Mouse (Mus musculus) forebrain, embryonic 16.5 days (tissue): Measurements from ENCODE around the gene Sfi1. TPM values are rescaled to one million over a fixed set of nuclear protein-coding genes. Genes with fewer than 3 reads are reported as not detected.
"Not testable (repeated sequence)": the region's sequence is repeated elsewhere in the genome, so short reads cannot be mapped to it uniquely, and the experiment has no call there.

Source experiments
- ATAC-seq: fragments of 200-750 bp; cut with Nextera tagmentation; 2 replicates; pipeline ENCODE4 v1.8.0; 2017; ENCODE audit warnings: mild to moderate bottlenecking, moderate library complexity
- H3K27ac ChIP-seq: fragments of 300-500 bp; sonication (generic); 2 replicates; pipeline ENCODE4 v1.5.1; 2014; ENCODE audit warnings: low read length, control low read depth
- H3K27me3 ChIP-seq: fragments of 300-500 bp; sonication (generic); replicated peaks from 2 replicates; pipeline ENCODE4 v1.6.1; 2014; ENCODE audit warnings: low read length; ENCODE audit not compliant: control insufficient read depth, insufficient read depth
- H3K36me3 ChIP-seq: fragments of 300-500 bp; sonication (generic); 2 replicates; pipeline ENCODE4 v1.6.1; 2014; ENCODE audit not compliant: control insufficient read depth, insufficient read depth
- H3K4me1 ChIP-seq: fragments of 300-500 bp; sonication (generic); replicated peaks from 2 replicates; pipeline ENCODE4 v1.6.1; 2014; ENCODE audit warnings: low read length; ENCODE audit not compliant: control insufficient read depth, insufficient read depth
- H3K4me2 ChIP-seq: fragments of 300-500 bp; sonication (generic); 2 replicates; pipeline ENCODE4 v1.6.1; 2014; ENCODE audit warnings: mild to moderate bottlenecking, low read length, control low read depth
- H3K4me3 ChIP-seq: fragments of 300-500 bp; sonication (generic); replicated peaks from 2 replicates; pipeline ENCODE4 v1.5.1; 2014; ENCODE audit warnings: mild to moderate bottlenecking, low read length, control low read depth
- H3K9ac ChIP-seq: fragments of 300-500 bp; sonication (generic); replicated peaks from 2 replicates; pipeline ENCODE4 v1.6.1; 2014; ENCODE audit warnings: low read depth, low read length, control low read depth
- H3K9me3 ChIP-seq: fragments of 300-500 bp; sonication (generic); 2 replicates; pipeline ENCODE4 v1.6.1; 2016; ENCODE audit warnings: low read length; ENCODE audit not compliant: control insufficient read depth
- WGBS: fragments of 180-500 bp; shearing (Covaris S2); extraction: QIAGEN DNeasy Blood & Tissue Kit; methylation state at CpG from one replicate; pipeline ENCODE4 v1.1.7; 2014; 5-methylcytosine and 5-hydroxymethylcytosine counted together
- polyA plus RNA-seq: library from polyadenylated mRNA; unstranded; fragments of >200 nt; fragmentation: Nextera tagmentation; extraction: Ambion mirVana; gene quantifications from 2 replicates; pipeline ENCODE4 v1.2.1, GENCODE M21; 2015

Gene Sfi1
- polyA plus RNA-seq, 1 experiment from 2014 or later, result 23.9 TPM

DNA sequence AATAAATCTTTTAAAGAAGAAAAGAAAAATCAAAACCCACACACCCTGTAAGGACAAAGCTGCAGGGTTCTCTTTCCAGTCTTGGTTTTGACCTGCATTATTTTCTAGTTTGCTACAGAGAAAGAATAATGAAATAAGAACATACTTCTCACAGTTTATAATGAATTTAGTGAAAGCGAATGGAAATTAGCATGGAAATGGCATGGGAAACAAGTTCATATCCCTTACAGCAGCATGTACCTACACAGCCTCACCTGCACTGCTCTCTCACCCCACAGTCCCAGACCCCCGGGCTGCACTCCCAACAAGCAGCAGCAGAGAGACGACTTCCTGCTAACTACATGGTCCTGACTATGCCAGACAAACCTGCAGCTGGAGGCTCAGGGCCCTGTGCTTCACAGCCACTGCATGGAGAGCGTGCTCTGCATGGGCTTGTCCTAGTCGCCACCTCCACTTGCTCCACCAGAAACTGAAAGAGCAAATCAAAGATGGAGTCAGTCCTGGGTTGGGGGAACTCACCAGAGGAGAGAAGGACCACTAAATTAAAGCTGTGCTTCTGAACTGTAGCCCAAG lies 28.0 kb downstream of the Sfi1 start:
- ATAC-seq, result 0 out of 2 replicates have a peak, but pooled peaks have one; percentile 19
- not testable (repeated sequence) for H3K36me3 ChIP-seq, H3K4me3 ChIP-seq, H3K9me3 ChIP-seq, H3K4me1 ChIP-seq, H3K27ac ChIP-seq, H3K4me2 ChIP-seq, H3K9ac ChIP-seq, H3K27me3 ChIP-seq
- 93% methylated on average over 3 of the region's 5 CpGs for WGBS

DNA sequence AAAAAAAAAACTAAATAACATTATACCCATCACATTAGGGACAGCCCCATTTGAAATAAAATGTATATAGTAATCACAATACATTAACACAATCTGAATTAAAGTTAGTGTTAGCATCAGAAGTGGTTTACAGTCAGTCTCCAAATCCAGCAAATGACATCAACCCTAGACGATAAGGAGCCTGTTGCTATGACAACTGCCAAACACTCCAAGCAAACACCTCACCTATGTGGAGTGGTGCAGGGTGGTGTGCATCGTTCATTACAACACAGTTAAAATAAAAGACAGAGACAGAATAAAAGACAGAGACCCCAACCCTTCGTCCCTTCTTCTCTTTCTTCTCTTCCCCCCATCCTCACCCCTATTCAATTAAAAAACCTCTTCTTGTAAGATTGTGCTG lies 29.6 kb downstream of the Sfi1 start:
- H3K36me3 ChIP-seq, H3K9me3 ChIP-seq, H3K9ac ChIP-seq, H3K4me1 ChIP-seq, H3K4me3 ChIP-seq, H3K27ac ChIP-seq, H3K4me2 ChIP-seq, ATAC-seq, H3K27me3 ChIP-seq: not testable (repeated sequence)
- WGBS, result 67% methylated on average over 3 of the region's 3 CpGs

DNA sequence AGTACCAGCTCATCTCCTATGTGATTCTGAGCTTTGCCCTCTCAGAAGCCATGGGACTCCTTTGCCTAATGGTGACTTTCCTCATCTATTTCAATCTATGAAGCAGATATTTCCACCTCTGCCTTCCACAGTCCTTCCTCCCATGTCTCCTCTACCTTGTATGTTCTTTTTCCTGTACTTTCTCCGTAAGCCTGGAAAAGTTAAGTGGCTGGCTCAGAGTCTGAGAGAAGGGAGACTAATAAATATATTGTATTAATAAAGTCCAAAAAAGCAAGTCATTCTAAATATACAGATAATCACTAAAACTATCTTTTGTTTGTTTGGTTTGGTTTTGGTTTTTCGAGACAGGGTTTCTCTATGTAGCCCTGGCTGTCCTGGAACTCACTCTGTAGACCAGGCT lies 30.1 kb downstream of the Sfi1 start:
- H3K9me3 ChIP-seq, H3K4me2 ChIP-seq, H3K4me1 ChIP-seq, H3K27me3 ChIP-seq, H3K36me3 ChIP-seq, H3K9ac ChIP-seq, H3K27ac ChIP-seq, ATAC-seq, H3K4me3 ChIP-seq: not testable (repeated sequence)
- WGBS, result 94% methylated on average over 2 of the region's 2 CpGs

DNA sequence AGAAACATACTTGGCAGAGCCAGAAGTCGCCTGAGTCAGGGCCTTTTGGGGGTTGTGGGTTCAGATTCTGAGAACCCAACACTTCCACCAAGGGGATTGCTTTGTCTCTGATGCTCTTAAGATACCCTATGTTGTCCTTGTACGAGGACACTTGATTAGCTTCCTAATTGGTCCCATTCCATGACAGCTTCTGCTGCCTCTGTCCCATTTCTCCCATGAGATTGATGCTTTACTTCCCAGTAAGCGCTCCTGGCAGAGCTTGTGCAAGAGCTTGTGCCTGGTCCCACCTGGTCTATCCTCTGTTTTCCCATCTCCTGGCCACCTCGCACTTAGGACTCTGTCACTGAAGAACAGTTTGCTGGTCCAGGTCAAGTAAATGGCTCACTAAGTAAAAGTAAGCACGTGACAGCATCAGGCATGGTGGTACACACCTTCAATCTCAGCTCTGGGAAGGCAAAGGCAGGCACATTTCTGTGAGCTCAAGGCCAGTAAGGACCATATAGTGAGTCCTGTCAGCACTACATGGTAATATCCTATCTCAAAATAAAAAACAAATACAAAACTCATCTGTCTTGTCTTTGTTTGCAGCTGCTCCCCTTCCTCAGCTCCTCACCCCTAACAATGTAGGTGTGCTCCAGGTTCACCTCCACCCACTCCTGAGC lies 30.9 kb downstream of the Sfi1 start:
- peak; percentile 24 for ATAC-seq
- WGBS, result 58% methylated on average over 5 of the region's 5 CpGs
- not testable (repeated sequence) for H3K4me2 ChIP-seq, H3K27me3 ChIP-seq, H3K4me1 ChIP-seq, H3K9me3 ChIP-seq, H3K9ac ChIP-seq, H3K27ac ChIP-seq, H3K4me3 ChIP-seq, H3K36me3 ChIP-seq

DNA sequence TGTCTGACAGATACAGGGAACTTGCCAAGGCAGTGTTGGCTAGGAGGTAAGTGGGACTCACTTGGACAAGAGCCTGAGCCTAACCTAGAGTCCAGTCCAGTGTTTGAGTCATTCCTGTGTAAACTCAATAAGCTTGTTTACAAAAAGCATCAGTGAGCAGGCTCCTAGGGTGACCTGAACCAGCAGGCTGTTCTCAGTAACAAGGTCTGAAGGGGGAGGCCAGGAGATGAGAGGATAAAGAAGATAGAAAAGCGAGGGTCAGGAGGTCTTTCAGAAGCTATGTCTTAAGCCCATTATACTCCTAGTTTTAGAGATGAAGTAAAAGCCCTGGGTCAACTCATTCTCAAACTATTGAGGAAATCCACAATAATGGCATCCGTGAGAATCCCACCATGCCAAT lies 31.9 kb downstream of the Sfi1 start:
- H3K4me2 ChIP-seq, H3K9me3 ChIP-seq, H3K27me3 ChIP-seq, H3K4me1 ChIP-seq, H3K36me3 ChIP-seq, H3K27ac ChIP-seq, H3K9ac ChIP-seq, H3K4me3 ChIP-seq, ATAC-seq: not testable (repeated sequence)
- 53% methylated on average over 1 of the region's 2 CpGs for WGBS

DNA sequence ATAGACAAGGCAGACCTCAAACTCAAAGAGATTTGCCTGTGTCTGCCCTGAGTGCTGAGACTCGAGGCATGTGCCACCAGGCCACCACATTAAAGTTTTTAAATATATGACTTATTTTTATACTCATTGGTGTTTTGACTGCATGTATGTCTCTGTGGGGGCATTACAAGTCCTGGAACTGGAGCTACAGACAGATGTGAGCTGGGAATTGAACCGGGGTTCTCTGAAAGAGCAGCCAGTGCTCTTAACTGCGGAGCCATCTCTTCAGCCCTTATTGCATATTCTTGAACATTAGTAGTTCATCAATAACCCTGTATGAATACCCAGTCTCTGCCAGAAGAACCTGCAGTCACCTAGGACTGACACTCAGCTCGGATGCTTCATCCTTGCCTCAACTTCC lies 34.5 kb downstream of the Sfi1 start:
- not testable (repeated sequence) for H3K9ac ChIP-seq, H3K27me3 ChIP-seq, H3K9me3 ChIP-seq, H3K4me2 ChIP-seq, H3K36me3 ChIP-seq, H3K4me1 ChIP-seq, H3K4me3 ChIP-seq, H3K27ac ChIP-seq, ATAC-seq
- WGBS, result 86% methylated on average over 4 of the region's 4 CpGs

DNA sequence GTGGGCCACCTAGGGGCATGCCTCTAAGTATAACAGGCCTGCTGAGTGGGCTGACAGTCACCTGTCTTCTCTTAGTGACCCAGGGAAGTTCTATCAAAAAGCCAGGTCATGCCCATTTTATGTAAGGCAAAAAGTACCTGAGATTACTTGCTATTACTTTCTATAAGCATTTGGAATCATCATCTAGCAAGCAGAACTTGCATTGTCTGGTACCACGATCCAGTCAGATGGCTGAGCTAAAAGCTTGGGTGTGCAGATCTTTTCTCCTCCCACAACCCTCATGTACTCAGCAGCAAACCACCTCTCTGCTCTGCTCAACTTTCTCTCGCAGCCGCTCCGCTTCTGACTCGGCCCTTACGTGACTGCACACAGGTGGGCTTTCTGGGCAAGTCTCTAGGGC lies 35.3 kb downstream of the Sfi1 start:
- ATAC-seq, H3K4me3 ChIP-seq, H3K9me3 ChIP-seq, H3K27me3 ChIP-seq, H3K9ac ChIP-seq, H3K36me3 ChIP-seq, H3K27ac ChIP-seq, H3K4me2 ChIP-seq, H3K4me1 ChIP-seq: not testable (repeated sequence)
- WGBS, result 94% methylated on average over 6 of the region's 6 CpGs

DNA sequence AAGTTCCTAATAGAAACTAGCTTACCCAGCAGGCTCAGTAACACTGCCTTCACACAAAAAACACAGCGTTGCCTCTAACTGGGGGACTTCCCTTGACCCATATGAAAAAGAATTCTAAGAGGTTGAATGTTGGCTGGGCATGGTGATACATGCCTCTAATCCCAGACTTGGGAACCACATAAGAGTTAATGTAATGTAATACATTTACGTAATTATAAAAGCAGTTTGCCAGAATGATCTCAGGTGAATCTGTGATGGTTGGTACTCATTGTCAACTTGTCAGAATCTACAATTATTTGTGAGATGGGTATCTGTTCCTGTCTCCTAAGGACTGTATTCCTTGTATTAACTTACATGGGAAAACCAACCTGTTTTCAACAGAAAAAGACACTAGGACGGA lies 36.3 kb downstream of the Sfi1 start:
- WGBS, result 86% methylated on average over 2 of the region's 3 CpGs
- H3K9ac ChIP-seq, H3K36me3 ChIP-seq, H3K27ac ChIP-seq, H3K27me3 ChIP-seq, H3K4me2 ChIP-seq, H3K9me3 ChIP-seq, ATAC-seq, H3K4me1 ChIP-seq, H3K4me3 ChIP-seq: not testable (repeated sequence)

DNA sequence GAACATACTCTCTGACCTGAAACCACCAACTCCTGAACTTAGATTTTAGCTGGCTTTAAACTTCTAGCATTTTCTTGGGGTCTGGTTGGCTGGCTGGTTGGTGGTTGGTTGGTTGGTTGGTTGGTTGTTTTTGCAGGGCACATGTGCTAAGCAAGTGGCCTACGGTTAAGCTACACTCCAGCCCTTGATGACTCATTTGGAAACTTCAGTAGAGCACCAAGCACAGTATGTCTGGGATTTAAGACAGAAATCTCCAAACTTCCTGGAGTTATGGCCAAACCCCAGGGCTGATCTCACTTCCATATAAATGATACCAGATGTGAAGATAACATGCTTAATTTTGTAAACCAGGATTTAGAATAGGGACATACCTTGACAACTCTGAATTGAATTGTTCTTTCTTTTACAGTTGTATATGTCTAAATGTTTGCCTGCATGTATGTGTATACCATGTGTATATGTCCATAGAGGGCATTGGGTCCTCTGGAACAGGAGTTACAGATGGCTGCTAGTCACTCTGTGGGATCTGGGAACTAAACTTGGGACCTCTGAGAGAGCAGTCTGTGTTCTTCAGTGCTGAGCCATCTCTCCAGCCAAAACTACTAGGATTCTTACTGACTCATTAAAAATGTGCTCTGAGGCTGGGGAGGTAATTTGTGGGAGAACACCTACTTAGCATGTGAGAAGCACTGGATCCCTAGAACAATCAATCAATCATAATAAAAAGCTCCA lies 39.4 kb downstream of the Sfi1 start:
- H3K27me3 ChIP-seq, H3K27ac ChIP-seq, H3K4me2 ChIP-seq, H3K4me3 ChIP-seq, H3K36me3 ChIP-seq, H3K9ac ChIP-seq, H3K4me1 ChIP-seq: not testable (repeated sequence)
- peak; percentile 29 for ATAC-seq
- 78% methylated on average over 1 of the region's 1 CpGs for WGBS
- H3K9me3 ChIP-seq, result peaks cover 12% of the 10 kb centered on the region
